Mouse (Mus musculus) stomach, postnatal 0 days (tissue): ENCODE measurements at regions not wholly inside any gene's neighbourhood (a gene's known extent, or its start where the extent isn't known, plus 50 kb on each side); places are given as distances from the start of the nearest gene placed in this dataset.

Source experiments
- ATAC-seq: fragments of 200-750 bp; cut with Nextera tagmentation; 2 replicates; pipeline ENCODE4 v1.8.0; 2017; ENCODE audit not compliant: low FRiP score, low TSS enrichment
- DNase-seq: peaks from one replicate; pipeline ENCODE4 v3.0.0-alpha.2; 2016; ENCODE audit warnings: low spot score
- H3K27ac ChIP-seq: fragments of 300-500 bp; sonication (generic); replicated peaks from 2 replicates; pipeline ENCODE4 v1.5.1; 2014; ENCODE audit warnings: mild to moderate bottlenecking, control low read depth
- H3K27me3 ChIP-seq: fragments of 300-500 bp; sonication (generic); 2 replicates; pipeline ENCODE4 v1.6.1; 2014; ENCODE audit warnings: low read length; ENCODE audit not compliant: control insufficient read depth, insufficient read depth
- H3K36me3 ChIP-seq: fragments of 300-500 bp; sonication (generic); 2 replicates; pipeline ENCODE4 v1.6.1; 2014; ENCODE audit warnings: low read length, mixed read lengths; ENCODE audit not compliant: control insufficient read depth, insufficient read depth
- H3K4me1 ChIP-seq: fragments of 300-500 bp; sonication (generic); replicated peaks from 2 replicates; pipeline ENCODE4 v1.6.1; 2014; ENCODE audit warnings: antibody characterized with exemption; ENCODE audit not compliant: control insufficient read depth, insufficient read depth
- H3K4me2 ChIP-seq: fragments of 300-500 bp; sonication (generic); replicated peaks from 2 replicates; pipeline ENCODE4 v1.6.1; 2014; ENCODE audit warnings: low read depth, mild to moderate bottlenecking, control low read depth, moderate library complexity
- H3K4me3 ChIP-seq: fragments of 300-500 bp; sonication (generic); 2 replicates; pipeline ENCODE4 v1.5.1; 2014; ENCODE audit warnings: low read depth, low read length, control low read depth
- H3K9ac ChIP-seq: fragments of 300-500 bp; sonication (generic); 2 replicates; pipeline ENCODE4 v1.6.1; 2014; ENCODE audit warnings: mild to moderate bottlenecking, low read length, control low read depth, mixed read lengths
- H3K9me3 ChIP-seq: fragments of 300-500 bp; sonication (generic); 2 replicates; pipeline ENCODE4 v1.6.1; 2016; ENCODE audit warnings: low read length; ENCODE audit not compliant: control insufficient read depth
- CTCF ChIP-seq: IDR thresholded peaks from 2 replicates; pipeline ENCODE4 v1.5.1; 2016; ENCODE audit warnings: antibody characterized with exemption, low read depth, mild to moderate bottlenecking, moderate library complexity
- EP300 ChIP-seq: optimal IDR thresholded peaks from 2 replicates; pipeline ENCODE3; 2016; ENCODE audit warnings: antibody characterized with exemption
- WGBS: fragments of 180-500 bp; shearing (Covaris S2); extraction: QIAGEN DNeasy Blood & Tissue Kit; methylation state at CpG from one replicate; pipeline ENCODE4 v1.1.7; 2014; 5-methylcytosine and 5-hydroxymethylcytosine counted together

- Histone ChIP-seq H3K4me1 (no peaks in the 10 kb centered on the region), H3K27me3 (no peaks in the 10 kb centered on the region), H3K27ac (no peak overlapping the region), H3K36me3 (no peaks in the 10 kb centered on the region), H3K4me2 (no peak overlapping the region), H3K9me3 (no peaks in the 10 kb centered on the region), H3K9ac (no peak overlapping the region), H3K4me3 (no peak overlapping the region)
- no peak for ATAC-seq
- DNase-seq, result no peak
- 63% methylated on average over 1 of the region's 1 CpGs for whole genome bisulfite sequencing
- TF ChIP-seq CTCF (no peak), EP300 (no peak)
These were observed 77.6 kb upstream of the Plekhg1 start for GRCm38 (mm10) chr10:3662571-3662970.

DNA sequence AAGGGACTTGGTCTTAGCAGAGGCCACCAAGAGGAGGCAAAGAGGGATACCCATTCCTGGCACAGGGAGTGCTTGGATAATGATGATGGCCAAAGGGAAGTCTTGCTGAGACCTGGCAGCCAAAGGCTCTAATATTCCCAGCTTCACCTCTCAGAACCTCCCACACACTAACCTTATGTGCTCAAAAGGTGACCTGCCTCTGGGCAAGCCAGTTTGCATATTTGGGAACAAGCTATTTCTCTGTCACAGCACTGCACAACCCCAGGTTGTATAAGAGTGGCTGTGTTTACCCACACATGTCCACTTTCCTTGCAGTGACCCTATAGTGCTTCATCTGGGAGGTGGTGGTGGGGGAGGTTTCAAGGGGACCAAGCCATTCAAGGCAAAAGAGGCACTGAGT is 76.9 kb upstream of the Plekhg1 start:
- Histone ChIP-seq H3K9ac (no peak overlapping the region), H3K9me3 (no peaks in the 10 kb centered on the region)
- TF ChIP-seq CTCF, result no peak

DNA sequence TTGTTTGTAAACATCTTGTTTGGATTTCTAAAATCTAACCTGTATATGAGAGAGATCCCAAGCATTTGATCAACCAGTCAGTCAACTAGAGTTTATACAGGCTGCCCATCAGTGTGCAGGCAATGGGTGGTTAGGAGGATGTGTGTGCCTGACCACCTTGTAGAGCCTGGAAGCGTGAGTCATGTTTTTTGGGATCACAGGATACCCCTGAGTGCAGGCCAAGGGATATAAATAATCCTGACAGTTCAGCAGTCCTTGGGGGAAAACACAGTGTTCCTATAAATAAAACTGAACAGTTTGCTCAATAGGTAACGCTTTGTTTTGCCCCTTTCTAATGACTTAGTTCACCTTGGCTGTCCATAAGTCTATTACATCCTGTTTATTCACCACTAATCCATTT is 55.7 kb upstream of the Plekhg1 start:
- Histone ChIP-seq H3K4me2 (no peak overlapping the region), H3K4me3 (no peak overlapping the region), H3K9me3 (no peaks in the 10 kb centered on the region), H3K27me3 (no peaks in the 10 kb centered on the region), H3K4me1 (no peaks in the 10 kb centered on the region), H3K27ac (no peak overlapping the region), H3K36me3 (no peaks in the 10 kb centered on the region), H3K9ac (no peak overlapping the region)
- 48% methylated on average over 2 of the region's 2 CpGs for WGBS
- DNase-seq (no peak), ATAC-seq (no peak)
- TF ChIP-seq EP300 (no peak), CTCF (no peak)

More for the DNA sequence above, 76.9 kb upstream of the Plekhg1 start:
- Histone ChIP-seq H3K4me2 (no peak overlapping the region), H3K4me3 (no peak overlapping the region), H3K27ac (no peak overlapping the region), H3K36me3 (no peaks in the 10 kb centered on the region), H3K4me1 (no peaks in the 10 kb centered on the region), H3K27me3 (no peaks in the 10 kb centered on the region)
- ATAC-seq (no peak), DNase-seq (no peak)
